Mouse (Mus musculus): ENCODE results near the gene A730071L15Rik. TPM values are rescaled to one million over a fixed set of nuclear protein-coding genes. Genes with fewer than 3 reads are reported as not detected.

The A730071L15Rik gene
- polyA plus RNA-seq (2015; fragmentation: Nextera tagmentation; extraction: Ambion mirVana), result 0.25 and 0.39 TPM in 2 replicates

- Histone ChIP-seq H3K27me3 (ENCODE audit: control insufficient read depth, insufficient read depth, low read length) (peaks cover 3% of the 10 kb centered on the region; the same call in 1 of the 2 replicates), H3K9me3 (replicated peaks; ENCODE audit: control insufficient read depth, low read length) (no peaks in the 10 kb centered on the region), H3K27ac (ENCODE audit: low read length) (peak within 1 kb of the TSS; percentile 98), H3K4me1 (ENCODE audit: control insufficient read depth, insufficient read depth, low read length) (peaks cover 9% of the 10 kb centered on the region; the same call in 1 of the 2 replicates), H3K9ac (ENCODE audit: low read length) (peak within 1 kb of the TSS; percentile 99), H3K4me2 (ENCODE audit: low read depth, low read length) (peak within 1 kb of the TSS; percentile 99), H3K4me3 (ENCODE audit: low read length) (peak within 1 kb of the TSS; percentile 100), H3K36me3 (ENCODE audit: control insufficient read depth, insufficient read depth) (no peaks in the 10 kb centered on the region)
- peak; percentile 42; the same call in 1 of the 2 replicates for ATAC-seq (replicated peaks; ENCODE audit: extremely low read depth, insufficient read depth, low FRiP score)
- WGBS, result 1% methylated on average over 35 of the region's 35 CpGs
Measured at GRCm38 (mm10) chr11:6199410-6200086, at the start of gene A730071L15Rik. Gene A730071L15Rik, plus strand, starts transcription at chr11:6200029.

- no peak overlapping the region for H3K27ac ChIP-seq (ENCODE audit: low read length)
- no peak overlapping the region for H3K4me3 ChIP-seq (ENCODE audit: low read length)
- 84% methylated on average over 4 of the region's 4 CpGs for WGBS
- no peak overlapping the region for H3K9ac ChIP-seq (ENCODE audit: low read length)
- H3K9me3 ChIP-seq (replicated peaks; ENCODE audit: control insufficient read depth, low read length), result no peaks in the 10 kb centered on the region
- peaks cover 35% of the 10 kb centered on the region for H3K4me1 ChIP-seq (ENCODE audit: control insufficient read depth, insufficient read depth, low read length)
- no peak overlapping the region for H3K4me2 ChIP-seq (ENCODE audit: low read depth, low read length)
- no peak for ATAC-seq (replicated peaks; ENCODE audit: extremely low read depth, insufficient read depth, low FRiP score)
- H3K36me3 ChIP-seq (ENCODE audit: control insufficient read depth, insufficient read depth), result peaks cover 15% of the 10 kb centered on the region
- no peaks in the 10 kb centered on the region for H3K27me3 ChIP-seq (ENCODE audit: control insufficient read depth, insufficient read depth, low read length)
Measured at GRCm38 (mm10) chr11:6152864-6153263, 47.0 kb upstream of the A730071L15Rik start.

GRCm38 (mm10) chr11:6154211-6154701 lies 45.6 kb upstream of the A730071L15Rik start:
- H3K27ac ChIP-seq (ENCODE audit: low read length), result peak overlapping the region; percentile 54
- H3K4me1 ChIP-seq (ENCODE audit: control insufficient read depth, insufficient read depth, low read length), result peaks cover 39% of the 10 kb centered on the region
- peak overlapping the region; percentile 4; the same call in 1 of the 2 replicates for H3K4me2 ChIP-seq (ENCODE audit: low read depth, low read length)
- 36% methylated on average over 3 of the region's 3 CpGs for WGBS
- H3K36me3 ChIP-seq (ENCODE audit: control insufficient read depth, insufficient read depth), result peaks cover 7% of the 10 kb centered on the region
- H3K9ac ChIP-seq (ENCODE audit: low read length), result 0 out of 2 replicates have a peak overlapping the region, but pooled peaks have one; percentile 26
- no peaks in the 10 kb centered on the region for H3K9me3 ChIP-seq (replicated peaks; ENCODE audit: control insufficient read depth, low read length)
- peak; percentile 71 for ATAC-seq (replicated peaks; ENCODE audit: extremely low read depth, insufficient read depth, low FRiP score)
- H3K27me3 ChIP-seq (ENCODE audit: control insufficient read depth, insufficient read depth, low read length), result no peaks in the 10 kb centered on the region
- no peak overlapping the region for H3K4me3 ChIP-seq (ENCODE audit: low read length)

- Histone ChIP-seq H3K36me3 (ENCODE audit: control insufficient read depth, insufficient read depth) (no peaks in the 10 kb centered on the region), H3K9me3 (replicated peaks; ENCODE audit: control insufficient read depth, low read length) (no peaks in the 10 kb centered on the region), H3K27ac (ENCODE audit: low read length) (no peak overlapping the region; the same call in 1 of the 2 replicates), H3K4me2 (ENCODE audit: low read depth, low read length) (no peak overlapping the region), H3K9ac (ENCODE audit: low read length) (no peak overlapping the region), H3K27me3 (ENCODE audit: control insufficient read depth, insufficient read depth, low read length) (no peaks in the 10 kb centered on the region), H3K4me1 (ENCODE audit: control insufficient read depth, insufficient read depth, low read length) (peaks cover 43% of the 10 kb centered on the region), H3K4me3 (ENCODE audit: low read length) (no peak overlapping the region)
- ATAC-seq (replicated peaks; ENCODE audit: extremely low read depth, insufficient read depth, low FRiP score), result no peak
- 79% methylated on average over 5 of the region's 5 CpGs for WGBS
Measured at GRCm38 (mm10) chr11:6156651-6157050, 43.2 kb upstream of the A730071L15Rik start.

GRCm38 (mm10) chr11:6157119-6157518 lies 42.7 kb upstream of the A730071L15Rik start:
- no peaks in the 10 kb centered on the region for H3K36me3 ChIP-seq (ENCODE audit: control insufficient read depth, insufficient read depth)
- H3K4me2 ChIP-seq (ENCODE audit: low read depth, low read length), result no peak overlapping the region
- WGBS, result 36% methylated on average over 5 of the region's 5 CpGs
- H3K9ac ChIP-seq (ENCODE audit: low read length), result no peak overlapping the region
- H3K27me3 ChIP-seq (ENCODE audit: control insufficient read depth, insufficient read depth, low read length), result no peaks in the 10 kb centered on the region
- no peak overlapping the region for H3K27ac ChIP-seq (ENCODE audit: low read length)
- H3K4me3 ChIP-seq (ENCODE audit: low read length), result no peak overlapping the region
- peaks cover 43% of the 10 kb centered on the region for H3K4me1 ChIP-seq (ENCODE audit: control insufficient read depth, insufficient read depth, low read length)
- ATAC-seq (replicated peaks; ENCODE audit: extremely low read depth, insufficient read depth, low FRiP score), result no peak
- H3K9me3 ChIP-seq (replicated peaks; ENCODE audit: control insufficient read depth, low read length), result no peaks in the 10 kb centered on the region

- Histone ChIP-seq H3K27ac (ENCODE audit: low read length) (no peak overlapping the region), H3K4me3 (ENCODE audit: low read length) (no peak overlapping the region), H3K36me3 (ENCODE audit: control insufficient read depth, insufficient read depth) (no peaks in the 10 kb centered on the region), H3K9ac (ENCODE audit: low read length) (no peak overlapping the region), H3K4me2 (ENCODE audit: low read depth, low read length) (no peak overlapping the region), H3K27me3 (ENCODE audit: control insufficient read depth, insufficient read depth, low read length) (no peaks in the 10 kb centered on the region), H3K9me3 (replicated peaks; ENCODE audit: control insufficient read depth, low read length) (no peaks in the 10 kb centered on the region), H3K4me1 (ENCODE audit: control insufficient read depth, insufficient read depth, low read length) (peaks cover 40% of the 10 kb centered on the region)
- 81% methylated on average over 1 of the region's 1 CpGs for WGBS
- no peak for ATAC-seq (replicated peaks; ENCODE audit: extremely low read depth, insufficient read depth, low FRiP score)
Measured at GRCm38 (mm10) chr11:6158515-6158914, 41.3 kb upstream of the A730071L15Rik start.

- 87% methylated on average over 4 of the region's 4 CpGs for WGBS
- H3K4me2 ChIP-seq (ENCODE audit: low read depth, low read length), result no peak overlapping the region
- no peak overlapping the region for H3K27ac ChIP-seq (ENCODE audit: low read length)
- H3K9me3 ChIP-seq (replicated peaks; ENCODE audit: control insufficient read depth, low read length), result no peaks in the 10 kb centered on the region
- H3K36me3 ChIP-seq (ENCODE audit: control insufficient read depth, insufficient read depth), result no peaks in the 10 kb centered on the region
- ATAC-seq (replicated peaks; ENCODE audit: extremely low read depth, insufficient read depth, low FRiP score), result no peak
- H3K4me1 ChIP-seq (ENCODE audit: control insufficient read depth, insufficient read depth, low read length), result peaks cover 29% of the 10 kb centered on the region
- no peaks in the 10 kb centered on the region for H3K27me3 ChIP-seq (ENCODE audit: control insufficient read depth, insufficient read depth, low read length)
- no peak overlapping the region for H3K9ac ChIP-seq (ENCODE audit: low read length)
- no peak overlapping the region for H3K4me3 ChIP-seq (ENCODE audit: low read length)
Measured at GRCm38 (mm10) chr11:6159704-6160275, 40.0 kb upstream of the A730071L15Rik start.

- H3K27ac ChIP-seq (ENCODE audit: low read length), result no peak overlapping the region
- H3K4me2 ChIP-seq (ENCODE audit: low read depth, low read length), result no peak overlapping the region
- H3K9me3 ChIP-seq (replicated peaks; ENCODE audit: control insufficient read depth, low read length), result no peaks in the 10 kb centered on the region
- no peak for ATAC-seq (replicated peaks; ENCODE audit: extremely low read depth, insufficient read depth, low FRiP score)
- no peaks in the 10 kb centered on the region for H3K36me3 ChIP-seq (ENCODE audit: control insufficient read depth, insufficient read depth)
- no peaks in the 10 kb centered on the region for H3K27me3 ChIP-seq (ENCODE audit: control insufficient read depth, insufficient read depth, low read length)
- 70% methylated on average over 3 of the region's 3 CpGs for WGBS
- no peak overlapping the region for H3K9ac ChIP-seq (ENCODE audit: low read length)
- H3K4me1 ChIP-seq (ENCODE audit: control insufficient read depth, insufficient read depth, low read length), result peaks cover 24% of the 10 kb centered on the region
- H3K4me3 ChIP-seq (ENCODE audit: low read length), result no peak overlapping the region
Measured at GRCm38 (mm10) chr11:6160663-6161271, 39.1 kb upstream of the A730071L15Rik start.

- Histone ChIP-seq H3K4me3 (ENCODE audit: low read length) (no peak overlapping the region), H3K27me3 (ENCODE audit: control insufficient read depth, insufficient read depth, low read length) (no peaks in the 10 kb centered on the region), H3K27ac (ENCODE audit: low read length) (no peak overlapping the region), H3K9me3 (replicated peaks; ENCODE audit: control insufficient read depth, low read length) (no peaks in the 10 kb centered on the region), H3K36me3 (ENCODE audit: control insufficient read depth, insufficient read depth) (no peaks in the 10 kb centered on the region), H3K4me2 (ENCODE audit: low read depth, low read length) (no peak overlapping the region), H3K9ac (ENCODE audit: low read length) (no peak overlapping the region), H3K4me1 (ENCODE audit: control insufficient read depth, insufficient read depth, low read length) (peaks cover 22% of the 10 kb centered on the region)
- no peak for ATAC-seq (replicated peaks; ENCODE audit: extremely low read depth, insufficient read depth, low FRiP score)
Measured at GRCm38 (mm10) chr11:6161549-6161948, 38.3 kb upstream of the A730071L15Rik start.

All from heart, embryonic 16.5 days (tissue).